Mouse (Mus musculus) E14TG2a.4 (cell line): ENCODE measurements around the gene Mylk.

Source experiments
- CTCF ChIP-seq: conservative IDR thresholded peaks from 2 replicates; pipeline ENCODE4 v1.5.1; 2014; ENCODE audit warnings: low read length
- POU5F1 ChIP-seq: IDR thresholded peaks from 2 replicates; pipeline ENCODE4 v1.6.1; 2014; ENCODE audit warnings: low read length, borderline replicate concordance

DNA sequence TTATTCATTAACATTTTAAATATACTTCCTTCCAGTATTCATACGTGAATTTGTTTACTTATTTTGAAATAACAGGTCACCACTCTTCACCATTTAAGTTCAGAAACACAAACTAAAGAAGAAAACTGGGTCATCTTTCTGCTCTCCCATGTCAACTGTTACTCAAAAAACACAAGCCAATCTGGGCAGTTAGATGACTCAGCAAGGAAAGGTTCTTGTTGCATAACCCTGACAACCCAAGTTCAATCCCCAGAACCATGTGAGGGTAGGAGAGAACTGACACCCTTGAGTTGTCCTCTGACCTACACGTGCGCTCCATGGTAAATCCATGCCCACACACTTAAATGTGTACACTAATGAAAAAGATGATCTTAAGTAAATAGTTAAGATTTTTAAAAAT lies 19.9 kb upstream of the Mylk start:
- TF ChIP-seq CTCF (no peak), POU5F1 (no peak)
